Mouse (Mus musculus) thymus, adult 18-20 months (tissue): ENCODE data around the gene Sgca.

Experiments
- DNase-seq, 2 experiments: peaks; one replicate each; pipeline ENCODE4 v3.0.0; 2022; ENCODE audit warnings: mixed read lengths in 2 of 2

Gene Sgca

GRCm38 (mm10) chr11:94941776-94942175 is 34.4 kb downstream of the Sgca start:
- DNase-seq = no peak

GRCm38 (mm10) chr11:94941121-94941520 is 35.0 kb downstream of the Sgca start:
- DNase-seq = no peak

- DNase-seq = no peak
Observed at GRCm38 (mm10) chr11:94939280-94939679, 36.8 kb downstream of the Sgca start.

GRCm38 (mm10) chr11:94938296-94938695 is 37.8 kb downstream of the Sgca start:
- DNase-seq = no peak

GRCm38 (mm10) chr11:94937787-94938186 is 38.3 kb downstream of the Sgca start:
- no peak for DNase-seq

GRCm38 (mm10) chr11:94937335-94937781 is 38.8 kb downstream of the Sgca start:
- peak in 1 of 2 experiments; percentile 45 for DNase-seq

GRCm38 (mm10) chr11:94936851-94937295 is 39.3 kb downstream of the Sgca start:
- peak; percentile 47 to 66 for DNase-seq

- DNase-seq = no peak
Observed at GRCm38 (mm10) chr11:94936045-94936444, 40.1 kb downstream of the Sgca start, which contains the start of gene Col1a1. Col1a1 (plus strand) TSS chr11:94936224.

GRCm38 (mm10) chr11:94934526-94934925 is 41.6 kb downstream of the Sgca start:
- DNase-seq = no peak

GRCm38 (mm10) chr11:94933584-94933983 is 42.5 kb downstream of the Sgca start:
- no peak for DNase-seq

- DNase-seq = no peak
Observed at GRCm38 (mm10) chr11:94930151-94930550, 46.0 kb downstream of the Sgca start.

- DNase-seq = no peak
Observed at GRCm38 (mm10) chr11:94929599-94929998, 46.5 kb downstream of the Sgca start.

- peak in 1 of 2 experiments; percentile 19 for DNase-seq
Observed at GRCm38 (mm10) chr11:94928820-94929219, 47.3 kb downstream of the Sgca start.

- DNase-seq = no peak
Observed at GRCm38 (mm10) chr11:94927771-94928291, 48.3 kb downstream of the Sgca start.

- no peak for DNase-seq
Observed at GRCm38 (mm10) chr11:94926431-94926830, 49.7 kb downstream of the Sgca start.

GRCm38 (mm10) chr11:94924977-94925376 is 51.1 kb downstream of the Sgca start:
- no peak for DNase-seq

GRCm38 (mm10) chr11:94920996-94921401 is 55.1 kb downstream of the Sgca start:
- no peak for DNase-seq

GRCm38 (mm10) chr11:94917717-94918116 is 58.4 kb downstream of the Sgca start:
- DNase-seq = no peak

- DNase-seq = no peak
Observed at GRCm38 (mm10) chr11:94916477-94916876, 59.6 kb downstream of the Sgca start.

GRCm38 (mm10) chr11:94915675-94916403 is 60.3 kb downstream of the Sgca start:
- DNase-seq = no peak

GRCm38 (mm10) chr11:94913302-94914090 is 62.6 kb downstream of the Sgca start:
- no peak for DNase-seq
